Mouse (Mus musculus): Measurements from ENCODE around the gene Sort1. TPM values are rescaled to one million over a fixed set of nuclear protein-coding genes. Genes with fewer than 3 reads are reported as not detected.
A peak's percentile ranks its signal among the peaks of the same experiment; 100 is the strongest.

Gene Sort1
- polyA plus RNA-seq, 1 experiment from 2014 or later: 12.1 TPM

GRCm38 (mm10) chr3:108401692-108402527, 118.0 kb downstream of the Sort1 start:
- Histone ChIP-seq H3K36me3 (peaks cover 79% of the 10 kb centered on the region), H3K4me2 (peak overlapping the region; percentile 48), H3K4me1 (peaks cover 38% of the 10 kb centered on the region), H3K4me3 (replicated peaks) (0 out of 2 replicates have a peak overlapping the region, but pooled peaks have one; percentile 2), H3K9ac (no peak overlapping the region), H3K27me3 (0 out of 2 replicates have a peak, but pooled peaks cover 3% of the 10 kb centered on the region), H3K9me3 (replicated peaks) (no peaks in the 10 kb centered on the region), H3K27ac (no peak overlapping the region)
- peak; percentile 94 for ATAC-seq (replicated peaks; ENCODE audit: low FRiP score)
- WGBS: 35% methylated on average over 22 of the region's 22 CpGs

GRCm38 (mm10) chr3:108402528-108402920, 118.6 kb downstream of the Sort1 start:
- 0 out of 2 replicates have a peak, but pooled peaks cover 3% of the 10 kb centered on the region for H3K27me3 ChIP-seq
- H3K27ac ChIP-seq: no peak overlapping the region
- H3K4me1 ChIP-seq: peaks cover 38% of the 10 kb centered on the region
- 92% methylated on average over 15 of the region's 15 CpGs for WGBS
- no peak overlapping the region for H3K4me3 ChIP-seq (replicated peaks)
- no peak for ATAC-seq (replicated peaks; ENCODE audit: low FRiP score)
- peaks cover 79% of the 10 kb centered on the region for H3K36me3 ChIP-seq
- no peak overlapping the region for H3K4me2 ChIP-seq
- H3K9ac ChIP-seq: no peak overlapping the region
- H3K9me3 ChIP-seq (replicated peaks): no peaks in the 10 kb centered on the region

GRCm38 (mm10) chr3:108405536-108406305, 121.8 kb downstream of the Sort1 start:
- ATAC-seq (replicated peaks; ENCODE audit: low FRiP score): no peak
- 50% methylated on average over 14 of the region's 14 CpGs for WGBS
- peak overlapping the region; percentile 32; the same call in 1 of the 2 replicates for H3K27ac ChIP-seq

GRCm38 (mm10) chr3:108406306-108406885, 122.5 kb downstream of the Sort1 start:
- no peak for ATAC-seq (replicated peaks; ENCODE audit: low FRiP score)
- Histone ChIP-seq H3K4me1 (peaks cover 62% of the 10 kb centered on the region), H3K4me3 (replicated peaks) (no peak overlapping the region), H3K27ac (0 out of 2 replicates have a peak overlapping the region, but pooled peaks have one; percentile 32), H3K9me3 (replicated peaks) (no peaks in the 10 kb centered on the region), H3K27me3 (0 out of 2 replicates have a peak, but pooled peaks cover 3% of the 10 kb centered on the region), H3K4me2 (no peak overlapping the region), H3K9ac (no peak overlapping the region), H3K36me3 (peaks cover 41% of the 10 kb centered on the region)
- WGBS: 89% methylated on average over 24 of the region's 24 CpGs

More at GRCm38 (mm10) chr3:108405536-108406305, 121.8 kb downstream of the Sort1 start:
- Histone ChIP-seq H3K27me3 (0 out of 2 replicates have a peak, but pooled peaks cover 3% of the 10 kb centered on the region), H3K4me3 (replicated peaks) (no peak overlapping the region), H3K36me3 (peaks cover 48% of the 10 kb centered on the region), H3K4me1 (peaks cover 57% of the 10 kb centered on the region), H3K9ac (no peak overlapping the region), H3K9me3 (replicated peaks) (no peaks in the 10 kb centered on the region), H3K4me2 (no peak overlapping the region)

- no peak overlapping the region for H3K4me2 ChIP-seq
- no peaks in the 10 kb centered on the region for H3K27me3 ChIP-seq
- H3K9me3 ChIP-seq (replicated peaks): peaks cover 8% of the 10 kb centered on the region; the same call in 1 of the 2 replicates
- peaks cover 38% of the 10 kb centered on the region for H3K36me3 ChIP-seq
- peaks cover 70% of the 10 kb centered on the region for H3K4me1 ChIP-seq
- no peak overlapping the region for H3K27ac ChIP-seq
- 93% methylated on average over 8 of the region's 8 CpGs for WGBS
- no peak overlapping the region for H3K4me3 ChIP-seq (replicated peaks)
- ATAC-seq (replicated peaks; ENCODE audit: low FRiP score): no peak
- H3K9ac ChIP-seq: no peak overlapping the region
Measured at GRCm38 (mm10) chr3:108408517-108409008, 124.7 kb downstream of the Sort1 start.

GRCm38 (mm10) chr3:108409656-108410358, 125.9 kb downstream of the Sort1 start:
- H3K27ac ChIP-seq: peak overlapping the region; percentile 98
- peaks cover 38% of the 10 kb centered on the region for H3K36me3 ChIP-seq
- peaks cover 67% of the 10 kb centered on the region for H3K4me1 ChIP-seq
- peak overlapping the region; percentile 35 for H3K9ac ChIP-seq
- H3K27me3 ChIP-seq: 0 out of 2 replicates have a peak, but pooled peaks cover under 1% of the 10 kb centered on the region
- peaks cover 11% of the 10 kb centered on the region; the same call in 1 of the 2 replicates for H3K9me3 ChIP-seq (replicated peaks)
- H3K4me2 ChIP-seq: peak overlapping the region; percentile 53
- WGBS: 55% methylated on average over 8 of the region's 8 CpGs
- ATAC-seq (replicated peaks; ENCODE audit: low FRiP score): no peak
- peak overlapping the region; percentile 27; the same call in 1 of the 2 replicates for H3K4me3 ChIP-seq (replicated peaks)

GRCm38 (mm10) chr3:108410359-108410714, 126.5 kb downstream of the Sort1 start:
- Histone ChIP-seq H3K4me2 (peak overlapping the region; percentile 53), H3K4me3 (replicated peaks) (peak overlapping the region; percentile 27), H3K27me3 (0 out of 2 replicates have a peak, but pooled peaks cover 6% of the 10 kb centered on the region), H3K9me3 (replicated peaks) (peaks cover 11% of the 10 kb centered on the region; the same call in 1 of the 2 replicates), H3K4me1 (peaks cover 67% of the 10 kb centered on the region), H3K27ac (peak overlapping the region; percentile 98), H3K36me3 (peaks cover 34% of the 10 kb centered on the region), H3K9ac (peak overlapping the region; percentile 35)
- peak; percentile 5 for ATAC-seq (replicated peaks; ENCODE audit: low FRiP score)
- 20% methylated on average over 5 of the region's 5 CpGs for whole genome bisulfite sequencing

Other genes with a start within 250 kb of the Sort1 start
- gene Gstm4, start 239.2 kb upstream of the Sort1 start, polyA plus RNA-seq (2015; fragmentation: Nextera tagmentation; extraction: Ambion mirVana): 15.9 and 18.8 TPM in 2 replicates
- gene Ampd2, start 197.4 kb upstream of the Sort1 start, polyA plus RNA-seq (2015; fragmentation: Nextera tagmentation; extraction: Ambion mirVana): 59.3 and 66.2 TPM in 2 replicates
- gene Gnat2, start 191.3 kb upstream of the Sort1 start, polyA plus RNA-seq (2015; fragmentation: Nextera tagmentation; extraction: Ambion mirVana): 0.68 and 1.9 TPM in 2 replicates
- gene Gnai3, start 137.9 kb upstream of the Sort1 start, polyA plus RNA-seq (2015; fragmentation: Nextera tagmentation; extraction: Ambion mirVana): 176 TPM in 2 replicates
- 0.05 and 0.08 TPM in 2 replicates for gene Gpr61, start 129.2 kb upstream of the Sort1 start, polyA plus RNA-seq (2015; fragmentation: Nextera tagmentation; extraction: Ambion mirVana)
- gene Amigo1, start 97.7 kb upstream of the Sort1 start, polyA plus RNA-seq (2015; fragmentation: Nextera tagmentation; extraction: Ambion mirVana): 4.6 and 6.3 TPM in 2 replicates
- 3.8 TPM in 2 replicates for gene Cyb561d1, start 82.9 kb upstream of the Sort1 start, polyA plus RNA-seq (2015; fragmentation: Nextera tagmentation; extraction: Ambion mirVana)
- 18.1 and 20.3 TPM in 2 replicates for gene Atxn7l2, start 73.1 kb upstream of the Sort1 start, polyA plus RNA-seq (2015; fragmentation: Nextera tagmentation; extraction: Ambion mirVana)
- 4.4 and 4.9 TPM in 2 replicates for gene Sypl2, start 57.4 kb upstream of the Sort1 start, polyA plus RNA-seq (2015; fragmentation: Nextera tagmentation; extraction: Ambion mirVana)
- 296 and 312 TPM in 2 replicates for gene Psma5, start 27.2 kb upstream of the Sort1 start, polyA plus RNA-seq (2015; fragmentation: Nextera tagmentation; extraction: Ambion mirVana)
- not detected in 2 replicates for gene Mybphl, start 80.8 kb downstream of the Sort1 start, polyA plus RNA-seq (2015; fragmentation: Nextera tagmentation; extraction: Ambion mirVana)
- 47.2 and 48.8 TPM in 2 replicates for gene Psrc1, start 99.8 kb downstream of the Sort1 start, polyA plus RNA-seq (2015; fragmentation: Nextera tagmentation; extraction: Ambion mirVana)
- 19.3 and 21.6 TPM in 2 replicates for gene Celsr2, start 131.5 kb downstream of the Sort1 start, polyA plus RNA-seq (2015; fragmentation: Nextera tagmentation; extraction: Ambion mirVana)
- 126 and 131 TPM in 2 replicates for gene Sars, start 161.1 kb downstream of the Sort1 start, polyA plus RNA-seq (2015; fragmentation: Nextera tagmentation; extraction: Ambion mirVana)